Mouse (Mus musculus) kidney, postnatal 4 days (tissue): Measurements from ENCODE around the gene Areg.

Source experiments
- DNase-seq, 2 experiments: peaks; one replicate each; pipeline ENCODE4 v3.0.0; 2021; ENCODE audit warnings: mixed read lengths in 2 of 2

Areg gene

DNA sequence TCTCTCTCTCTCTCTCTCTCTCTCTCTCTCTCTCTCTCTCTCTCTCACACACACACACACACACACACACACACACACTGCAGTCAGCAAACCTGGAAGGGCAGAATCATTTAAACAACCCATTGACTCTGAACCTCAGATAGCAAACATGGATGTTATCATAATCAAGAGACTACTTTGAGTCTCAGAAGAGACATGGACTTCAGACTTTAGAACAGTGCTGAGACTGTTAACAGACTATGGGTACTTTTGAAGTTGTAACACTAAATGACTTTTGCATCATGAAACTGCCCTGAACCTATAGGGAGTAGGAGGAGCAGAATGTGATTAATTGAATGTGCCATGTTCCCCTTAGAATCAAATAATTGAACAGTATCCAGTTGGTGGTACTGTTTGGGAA lies 37.0 kb downstream of the Areg start:
- DNase-seq, result no peak

DNA sequence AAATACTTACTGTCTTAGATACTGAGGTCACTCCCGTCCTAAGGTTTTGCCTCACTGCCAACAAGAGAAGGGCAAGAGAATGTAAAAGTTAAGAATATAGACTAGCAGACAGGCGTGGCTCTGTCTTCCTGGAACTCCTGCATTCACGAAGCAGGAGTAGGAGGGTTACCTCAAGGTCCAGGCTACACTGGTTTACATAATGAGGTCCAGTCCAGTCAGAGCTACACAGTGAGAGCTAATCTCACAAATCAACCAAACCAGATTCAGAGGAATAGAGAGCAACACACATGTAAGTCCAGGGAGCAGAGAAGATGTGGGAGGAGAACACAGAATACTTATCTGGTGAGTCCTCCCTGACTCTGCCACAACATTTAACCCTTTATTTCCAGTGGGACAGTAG lies 55.2 kb downstream of the Areg start:
- DNase-seq, result no peak
